ENCODE assay signal across 21 mouse cellular contexts in genomic region chr7:114149564-114149963, GRCm38 (mm10). TPM values are rescaled to one million over a fixed set of nuclear protein-coding genes. Genes with fewer than 3 reads are reported as not detected.
DNase-seq lines count a peak whose midpoint lies in the region; ATAC-seq and TF ChIP-seq lines count a peak whose summit lies in the region.
"Had no signal": no experiment of that assay in that cellular context is flagged by ENCODE, and none has a peak within 500 bp of the region (broad histone marks: within the 10 kb centered on the region; RNA-seq: fewer than 3 reads in every experiment).

No protein-coding gene starts in this region.

- WGBS in lung, embryonic 16.5 days = 71% methylated on average over 6 of the region's 6 CpGs

- no peak overlapping the region for H3K4me2 ChIP-seq in lung, embryonic 16.5 days (ENCODE audit: low read depth, low read length)
- H3K4me2 ChIP-seq: forebrain, embryonic 13.5 days; heart, embryonic 13.5 days had no signal

- no peaks in the 10 kb centered on the region for H3K36me3 ChIP-seq in lung, embryonic 16.5 days (ENCODE audit: control insufficient read depth, insufficient read depth, low read length)
- H3K36me3 ChIP-seq: forebrain, embryonic 10.5 days; heart, embryonic 10.5 days; heart, embryonic 13.5 days had no signal

- peaks cover under 1% of the 10 kb centered on the region; the same call in 1 of the 2 replicates for H3K4me1 ChIP-seq in lung, embryonic 16.5 days (replicated peaks; ENCODE audit: control insufficient read depth, insufficient read depth, low read length)
- H3K4me1 ChIP-seq: heart, embryonic 10.5 days; heart, embryonic 13.5 days had no signal

- ATAC-seq in lung, embryonic 16.5 days (ENCODE audit: low read depth) = peak; percentile 53
- ATAC-seq: activated CD4-positive, CD25-positive, alpha-beta regulatory T cell, adult 4 months; forebrain, embryonic 13.5 days; forebrain, embryonic 16.5 days had no signal

- no peak overlapping the region for H3K4me3 ChIP-seq in layer of hippocampus, adult 2 months
- H3K4me3 ChIP-seq in lung, embryonic 16.5 days (ENCODE audit: low read length) = no peak overlapping the region
- H3K4me3 ChIP-seq: forebrain, embryonic 10.5 days; forebrain, embryonic 13.5 days; heart, adult 2 months; heart, embryonic 10.5 days; heart, embryonic 13.5 days had no signal

- H3K9ac ChIP-seq in lung, embryonic 16.5 days (ENCODE audit: low read length) = no peak overlapping the region
- H3K9ac ChIP-seq: forebrain, embryonic 13.5 days; heart, embryonic 13.5 days had no signal

- H3K27ac ChIP-seq in layer of hippocampus, adult 2 months = peak overlapping the region; percentile 95
- peak overlapping the region; percentile 26 for H3K27ac ChIP-seq in lung, embryonic 16.5 days (ENCODE audit: low read length)
- H3K27ac ChIP-seq: forebrain, embryonic 10.5 days; forebrain, embryonic 13.5 days; heart, adult 2 months; heart, embryonic 10.5 days; heart, embryonic 13.5 days had no signal

- H3K27me3 ChIP-seq in lung, embryonic 16.5 days (ENCODE audit: control insufficient read depth, insufficient read depth, low read depth, low read length) = no peaks in the 10 kb centered on the region
- H3K27me3 ChIP-seq: forebrain, embryonic 13.5 days; heart, embryonic 13.5 days had no signal

- peaks cover 4% of the 10 kb centered on the region for H3K9me3 ChIP-seq in lung, embryonic 16.5 days (ENCODE audit: control insufficient read depth, low read length)
- H3K9me3 ChIP-seq: forebrain, embryonic 13.5 days; heart, embryonic 10.5 days had no signal

- TF ChIP-seq CTCF in layer of hippocampus, adult 2 months (conservative IDR thresholded peaks at IDR 0.05) = no peak

- peak; percentile 17 for DNase-seq in kidney, adult 18-20 months
- no peak for DNase-seq in kidney, postnatal 4 days
- DNase-seq in layer of hippocampus, adult 2 months (ENCODE audit: low spot score in 2 of 2) = no peak
- no peak for DNase-seq in layer of hippocampus, adult 18-20 months (ENCODE audit: low spot score in 2 of 2)
- DNase-seq in lung, postnatal 14 days = no peak
- DNase-seq in adipocyte (ENCODE audit: low spot score) = peak; percentile 22
- DNase-seq: cerebellum, adult 18-20 months; cerebellum, adult 9-10 months; cerebellum, postnatal 14 days; gastrocnemius, postnatal 10 days; gastrocnemius, postnatal 36 days; heart, adult 2 months; heart, postnatal 14 days; heart, postnatal 4 days had no signal

RNA-seq across cellular contexts. Expression of gene Rras2, which starts 32.0 kb away (rescaled TPM):
- 10 to 100 TPM; 26.0 to 27.6 TPM for total RNA-seq in layer of hippocampus, adult 2 months (2021)
- total RNA-seq in layer of hippocampus, adult 18-20 months (2021) = 10 to 100 TPM; 23.4 to 23.7 TPM
- 40.1 and 45.1 TPM in 2 replicates for polyA plus RNA-seq in lung, embryonic 16.5 days (2015; fragmentation: Nextera tagmentation; extraction: Ambion mirVana)

Comparison
In these comparisons a context has a peak if more than half of its experiments do, and no peak if none do; other contexts are left out.
1. DNase-seq: peak in kidney, adult 18-20 months (single experiment) and adipocyte (single experiment); none in kidney, postnatal 4 days (0 of 2), layer of hippocampus, adult 2 months (0 of 2), layer of hippocampus, adult 18-20 months (0 of 2) and lung, postnatal 14 days (single experiment).